Mouse (Mus musculus): ENCODE results near the gene Kdm2b.

GRCm38 (mm10) chr5:122956059-122956458 lies 33.6 kb downstream of the Kdm2b start:
- TF ChIP-seq POLR2A (IDR thresholded peaks at IDR 0.05; ENCODE audit: borderline replicate concordance, insufficient read depth, low read length) (no peak), CTCF (IDR thresholded peaks at IDR 0.05; ENCODE audit: borderline replicate concordance, insufficient read depth, low read depth, low read length) (no peak)
